Comparison of ENCODE assay signal across 8 mouse cellular contexts in genomic region chr4:145246173-145247011, GRCm38 (mm10). TPM values are rescaled to one million over a fixed set of nuclear protein-coding genes. Genes with fewer than 3 reads are reported as not detected.
DNase-seq lines count a peak whose midpoint lies in the region; ATAC-seq and TF ChIP-seq lines count a peak whose summit lies in the region.

Gene Tnfrsf1b (minus strand): TSS chr4:145246870.

- DNase-seq in B cell, adult 2 months: peak; percentile 76 to 78
- peak; percentile 82 for DNase-seq in adrenal gland, adult 2 months
- peak; percentile 8 for DNase-seq in forebrain, postnatal 0 days
- DNase-seq in testis, postnatal 10 days (ENCODE audit: low spot score): peak; percentile 50
- DNase-seq in layer of hippocampus, postnatal 25 days (ENCODE audit: extremely low spot score in 1 of 2, low spot score in 1 of 2): no peak

- H3K9me3 ChIP-seq in forebrain, postnatal 0 days (ENCODE audit: low read length): no peaks in the 10 kb centered on the region
- no peaks in the 10 kb centered on the region for H3K9me3 ChIP-seq in hindbrain, embryonic 12.5 days (replicated peaks)
- H3K9me3 ChIP-seq in limb, embryonic 15.5 days: no peaks in the 10 kb centered on the region
- no peaks in the 10 kb centered on the region for H3K9me3 ChIP-seq in midbrain, embryonic 15.5 days

- no peak for TF ChIP-seq CTCF in forebrain, postnatal 0 days (IDR thresholded peaks at IDR 0.05; ENCODE audit: low read depth)

- 2% methylated on average over 47 of the region's 47 CpGs for WGBS in forebrain, postnatal 0 days
- WGBS in hindbrain, embryonic 12.5 days: 2% methylated on average over 47 of the region's 47 CpGs
- under 1% methylated on average over 45 of the region's 47 CpGs for WGBS in limb, embryonic 15.5 days
- 1% methylated on average over 47 of the region's 47 CpGs for WGBS in midbrain, embryonic 15.5 days

- H3K9ac ChIP-seq in forebrain, postnatal 0 days: peak within 1 kb of the TSS; percentile 50
- H3K9ac ChIP-seq in hindbrain, embryonic 12.5 days: peak within 1 kb of the TSS; percentile 48
- peak within 1 kb of the TSS; percentile 55 for H3K9ac ChIP-seq in limb, embryonic 15.5 days
- H3K9ac ChIP-seq in midbrain, embryonic 15.5 days: peak within 1 kb of the TSS; percentile 33

- peak within 1 kb of the TSS; percentile 37 for H3K4me3 ChIP-seq in forebrain, postnatal 0 days (ENCODE audit: low read depth, low read length)
- H3K4me3 ChIP-seq in hindbrain, embryonic 12.5 days: peak within 1 kb of the TSS; percentile 41
- H3K4me3 ChIP-seq in limb, embryonic 15.5 days: peak within 1 kb of the TSS; percentile 45
- H3K4me3 ChIP-seq in midbrain, embryonic 15.5 days: peak within 1 kb of the TSS; percentile 39

- no peaks in the 10 kb centered on the region for H3K36me3 ChIP-seq in forebrain, postnatal 0 days (ENCODE audit: insufficient read depth)
- H3K36me3 ChIP-seq in hindbrain, embryonic 12.5 days: no peaks in the 10 kb centered on the region
- H3K36me3 ChIP-seq in limb, embryonic 15.5 days: no peaks in the 10 kb centered on the region
- no peaks in the 10 kb centered on the region for H3K36me3 ChIP-seq in midbrain, embryonic 15.5 days (replicated peaks)

- peak within 1 kb of the TSS; percentile 63 for H3K4me2 ChIP-seq in forebrain, postnatal 0 days (ENCODE audit: low read depth)
- peak within 1 kb of the TSS; percentile 68 for H3K4me2 ChIP-seq in hindbrain, embryonic 12.5 days (replicated peaks)
- H3K4me2 ChIP-seq in limb, embryonic 15.5 days: peak within 1 kb of the TSS; percentile 83
- peak within 1 kb of the TSS; percentile 68 for H3K4me2 ChIP-seq in midbrain, embryonic 15.5 days

- no peak within 1 kb of the TSS for H3K27ac ChIP-seq in forebrain, postnatal 0 days (ENCODE audit: low read depth, low read length)
- H3K27ac ChIP-seq in hindbrain, embryonic 12.5 days: no peak within 1 kb of the TSS
- no peak within 1 kb of the TSS for H3K27ac ChIP-seq in limb, embryonic 15.5 days
- H3K27ac ChIP-seq in midbrain, embryonic 15.5 days: no peak within 1 kb of the TSS

- H3K27me3 ChIP-seq in forebrain, postnatal 0 days (ENCODE audit: insufficient read depth, low read length): peaks cover 19% of the 10 kb centered on the region
- H3K27me3 ChIP-seq in hindbrain, embryonic 12.5 days: peaks cover 34% of the 10 kb centered on the region
- peaks cover 32% of the 10 kb centered on the region for H3K27me3 ChIP-seq in limb, embryonic 15.5 days
- H3K27me3 ChIP-seq in midbrain, embryonic 15.5 days (replicated peaks): peaks cover 19% of the 10 kb centered on the region

- no peaks in the 10 kb centered on the region for H3K4me1 ChIP-seq in forebrain, postnatal 0 days (ENCODE audit: insufficient read depth)
- peaks cover 8% of the 10 kb centered on the region for H3K4me1 ChIP-seq in hindbrain, embryonic 12.5 days
- peaks cover 12% of the 10 kb centered on the region for H3K4me1 ChIP-seq in limb, embryonic 15.5 days
- H3K4me1 ChIP-seq in midbrain, embryonic 15.5 days: peaks cover 8% of the 10 kb centered on the region

- ATAC-seq in forebrain, postnatal 0 days: peak; percentile 67
- peak; percentile 69 for ATAC-seq in hindbrain, embryonic 12.5 days (ENCODE audit: low FRiP score)
- peak; percentile 46; the same call in 1 of the 2 replicates for ATAC-seq in limb, embryonic 15.5 days (ENCODE audit: insufficient number of reproducible peaks, low FRiP score, low TSS enrichment, low read depth)
- peak; percentile 80 for ATAC-seq in midbrain, embryonic 15.5 days (replicated peaks)

RNA-seq across cellular contexts. Expression of gene Tnfrsf1b, which starts in this region (rescaled TPM):
- 10 to 100 TPM in 1 of 2 experiments, 1 to 10 TPM in 1; 6.9 to 10.6 TPM for total RNA-seq in adrenal gland, adult 2 months (2021)
- polyA plus RNA-seq in adrenal gland, adult 2 months (2012; rRNA removed): 13.2 and 14.7 TPM in 2 replicates
- 3.7 and 10.7 TPM in 2 replicates for total RNA-seq in forebrain, postnatal 0 days (2014; rRNA removed)
- polyA plus RNA-seq in forebrain, postnatal 0 days (2015; fragmentation: Nextera tagmentation; extraction: Ambion mirVana): 1.5 and 2.4 TPM in 2 replicates
- 2.6 and 3.4 TPM in 2 replicates for polyA plus RNA-seq in hindbrain, embryonic 12.5 days (2016; fragmentation: Nextera tagmentation; extraction: Ambion mirVana)
- 4.5 and 6.3 TPM in 2 replicates for polyA plus RNA-seq in limb, embryonic 15.5 days (2015; fragmentation: Nextera tagmentation; extraction: Ambion mirVana)
- 3.1 and 4.3 TPM in 2 replicates for polyA plus RNA-seq in midbrain, embryonic 15.5 days (2015; fragmentation: Nextera tagmentation; extraction: Ambion mirVana)
- total RNA-seq in layer of hippocampus, postnatal 25 days (2021): 1 to 10 TPM; 2.5 to 3.2 TPM

Comparison
In these comparisons a context has a peak if more than half of its experiments do, and no peak if none do; other contexts are left out.
1. DNase-seq: peak in B cell, adult 2 months (2 of 2), adrenal gland, adult 2 months (single experiment), forebrain, postnatal 0 days (single experiment) and testis, postnatal 10 days (single experiment); none in layer of hippocampus, postnatal 25 days (0 of 2).
2. Peak in every context shown above with its lines, with median percentiles within 50 percentile points of each other: ATAC-seq, H3K4me2 ChIP-seq, H3K4me3 ChIP-seq and H3K9ac ChIP-seq.